Mouse (Mus musculus): ENCODE measurements around the gene Tmed2.
A peak's percentile ranks its signal among the peaks of the same experiment; 100 is the strongest.
"Not testable (repeated sequence)": the region's sequence is repeated elsewhere in the genome, so short reads cannot be mapped to it uniquely, and the experiment has no call there.

Gene Tmed2

GRCm38 (mm10) chr5:124528351-124528750 is 12.1 kb upstream of the Tmed2 start:
- DNase-seq (ENCODE audit: low read depth, low spot score): no peak

- DNase-seq (ENCODE audit: low read depth, low spot score): peak; percentile 88
These were observed 11.7 kb upstream of the Tmed2 start for GRCm38 (mm10) chr5:124528791-124529190.

DNA sequence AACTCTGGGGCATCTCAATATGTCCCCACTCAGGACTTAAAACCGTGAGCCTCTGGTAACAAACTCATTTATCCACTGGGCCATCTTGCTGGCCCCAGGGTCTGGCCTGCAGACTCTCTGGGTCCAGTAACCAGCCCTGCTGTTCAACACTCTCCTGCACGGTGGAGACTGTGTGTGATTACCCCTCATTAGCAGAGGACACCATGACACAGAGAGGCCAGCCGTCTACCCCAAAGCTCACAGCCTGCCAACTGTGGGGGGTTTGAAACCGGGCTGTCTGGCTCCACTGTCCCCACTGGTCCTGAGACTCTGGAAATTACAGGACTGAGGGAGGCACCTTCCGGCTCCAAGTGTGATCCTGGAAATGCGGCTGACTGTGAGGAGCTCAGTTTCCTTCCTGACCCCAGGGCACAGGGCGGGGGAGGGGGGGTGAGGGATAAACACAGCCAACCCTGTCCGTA is 11.3 kb upstream of the Tmed2 start:
- DNase-seq (ENCODE audit: low read depth, low spot score): peak; percentile 64

DNA sequence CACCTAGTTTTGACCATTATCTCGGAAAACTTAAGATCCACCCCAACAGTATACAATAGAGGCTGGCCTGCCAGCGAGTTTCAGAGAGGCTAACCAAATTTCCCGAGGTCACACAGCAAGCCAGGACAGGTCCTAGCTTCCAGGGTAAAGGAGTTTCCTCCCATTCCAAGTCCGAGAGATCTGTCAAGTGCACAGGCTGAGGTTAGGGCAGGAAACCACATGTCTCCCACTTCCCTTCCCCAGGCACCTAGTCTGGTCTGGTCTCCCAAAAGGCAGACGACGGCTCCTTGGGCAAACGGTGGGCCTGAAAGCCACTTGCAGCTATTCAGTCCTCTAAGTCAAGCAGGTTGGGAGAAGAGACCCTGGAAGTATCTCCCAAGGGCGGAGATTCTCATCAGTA is 10.8 kb upstream of the Tmed2 start:
- no peak for DNase-seq (ENCODE audit: low read depth, low spot score)

GRCm38 (mm10) chr5:124530655-124531582 is 9.6 kb upstream of the Tmed2 start, which contains the start of gene Rilpl1:
Rilpl1 (minus strand) TSS chr5:124531391.
- DNase-seq (ENCODE audit: low read depth, low spot score): peak; percentile 75

- no peak for DNase-seq (ENCODE audit: low read depth, low spot score)
These were observed 8.9 kb upstream of the Tmed2 start for GRCm38 (mm10) chr5:124531583-124531930.

GRCm38 (mm10) chr5:124532451-124532850 is 8.0 kb upstream of the Tmed2 start:
- DNase-seq (ENCODE audit: low read depth, low spot score): no peak

DNA sequence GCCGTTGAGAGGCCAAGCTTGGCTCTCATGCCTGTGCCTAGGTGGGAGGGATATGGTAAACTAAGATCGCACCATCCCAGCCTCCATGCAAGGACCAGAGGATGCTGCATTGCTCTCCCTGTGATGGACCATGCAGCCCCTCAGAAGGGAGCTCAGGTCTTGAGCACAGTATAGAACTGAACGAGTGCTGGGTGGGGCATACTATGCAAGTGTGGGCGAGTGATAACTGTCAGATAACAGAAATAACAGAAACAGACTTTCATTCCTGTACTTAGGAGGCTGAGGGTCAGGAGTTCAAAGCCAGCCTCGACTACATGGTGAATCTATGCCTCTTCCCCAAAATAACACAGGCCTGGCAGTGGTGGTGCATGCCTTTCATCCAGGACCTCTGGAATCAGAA is 5.5 kb upstream of the Tmed2 start:
- DNase-seq (ENCODE audit: low read depth, low spot score): no peak

GRCm38 (mm10) chr5:124536776-124537175 is 3.7 kb upstream of the Tmed2 start:
- DNase-seq (ENCODE audit: low read depth, low spot score): peak; percentile 32

DNA sequence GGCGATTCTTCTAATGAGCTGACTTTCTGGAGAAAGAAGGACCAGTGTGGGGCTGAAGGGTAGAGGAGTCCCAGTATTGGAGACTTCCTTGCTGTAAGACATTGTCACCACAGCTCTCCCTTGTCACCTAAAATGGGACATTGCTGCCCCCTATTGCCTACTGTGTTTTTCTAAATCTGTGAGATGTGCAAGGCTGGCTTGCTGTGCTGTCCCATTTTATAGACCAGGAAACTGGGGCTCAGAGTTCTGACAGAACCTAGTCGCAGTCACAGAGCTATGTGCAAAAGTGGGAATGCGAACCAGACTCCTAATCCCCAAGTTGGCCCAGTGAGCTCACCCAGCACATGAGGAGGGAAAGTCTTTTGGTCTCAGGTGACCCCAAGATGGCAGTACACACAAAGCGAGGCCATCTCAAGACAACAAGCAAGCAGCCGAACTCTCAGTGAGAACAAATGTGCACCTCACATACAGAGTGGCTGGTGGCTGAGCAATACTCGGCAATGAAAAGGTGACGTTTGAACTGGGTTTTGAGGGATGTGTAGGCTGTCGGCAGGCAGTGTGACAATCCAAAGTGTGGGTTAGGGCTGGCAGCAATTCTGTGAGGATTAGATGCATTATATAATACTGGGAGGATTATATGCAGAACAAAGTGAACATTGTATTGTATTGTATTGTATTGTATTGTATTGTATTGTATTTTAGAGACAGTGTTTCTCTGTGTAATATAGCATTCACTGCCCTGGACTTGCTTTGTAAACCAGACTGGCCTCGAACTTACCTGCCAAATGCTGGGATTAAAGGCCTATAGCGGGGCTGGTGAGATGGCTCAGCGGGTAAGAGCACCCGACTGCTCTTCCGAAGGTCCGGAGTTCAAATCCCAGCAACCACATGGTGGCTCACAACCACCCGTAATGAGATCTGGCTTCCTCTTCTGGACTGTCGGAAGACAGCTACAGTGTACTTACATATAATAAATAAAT is 1.4 kb upstream of the Tmed2 start:
- peak; percentile 57 for DNase-seq (ENCODE audit: low read depth, low spot score)

- DNase-seq (ENCODE audit: low read depth, low spot score): no peak
These were observed 590 bp upstream of the Tmed2 start for GRCm38 (mm10) chr5:124539905-124540304.

DNA sequence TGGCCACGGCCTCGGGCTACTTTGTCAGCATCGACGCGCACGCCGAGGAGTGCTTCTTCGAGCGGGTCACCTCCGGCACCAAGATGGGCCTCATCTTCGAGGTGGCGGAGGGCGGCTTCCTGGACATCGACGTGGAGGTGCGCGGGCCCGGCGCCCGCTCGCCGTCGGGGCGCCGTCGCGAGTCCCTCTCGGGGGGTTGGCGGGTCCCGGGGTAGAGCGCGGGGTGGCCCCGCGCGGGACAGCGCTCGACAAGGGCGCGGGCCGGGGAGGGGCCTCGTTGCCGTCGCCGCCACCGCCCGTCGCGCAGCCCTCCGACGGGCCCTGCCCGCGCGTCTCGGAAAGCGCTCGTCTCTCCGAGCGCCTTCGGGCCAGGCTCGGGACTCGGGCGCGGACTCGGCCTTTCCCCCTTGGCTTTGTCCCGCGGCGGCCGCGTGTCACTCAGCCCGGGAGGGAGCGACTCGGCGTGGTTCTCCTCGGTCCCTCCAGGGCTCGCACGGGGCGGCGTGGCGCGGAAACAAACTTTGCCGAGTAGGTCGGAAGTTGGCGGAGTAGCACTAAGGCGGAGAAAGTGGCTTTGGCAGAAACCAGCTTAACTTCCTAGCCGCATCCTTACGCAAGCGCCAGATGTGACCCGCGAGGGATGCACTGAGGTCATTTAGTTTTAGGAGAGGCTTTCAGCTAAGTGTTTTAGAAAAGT is 558 bp downstream of the Tmed2 start:
- DNase-seq (ENCODE audit: low read depth, low spot score): peak; percentile 68

GRCm38 (mm10) chr5:124541602-124541973 is 1.1 kb downstream of the Tmed2 start:
- no peak for DNase-seq (ENCODE audit: low read depth, low spot score)

DNA sequence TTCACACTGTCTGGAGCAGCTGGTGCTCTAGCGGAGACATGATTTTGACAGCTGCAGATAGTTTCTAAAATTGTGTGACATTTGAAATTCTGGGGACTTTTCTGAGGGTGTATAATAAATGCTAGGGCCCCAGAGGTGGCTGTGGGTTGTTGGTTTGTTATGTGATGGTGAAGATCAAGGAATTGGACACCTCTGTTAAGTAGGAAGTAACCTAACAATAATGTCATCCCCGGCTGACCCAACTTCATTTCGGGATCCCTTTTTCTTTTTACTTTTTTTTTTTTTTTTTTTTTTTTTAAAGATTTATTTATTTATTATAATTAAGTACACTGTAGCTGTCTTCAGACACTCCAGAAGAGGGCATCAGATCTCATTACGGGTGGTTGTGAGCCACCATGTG is 10.2 kb downstream of the Tmed2 start:
- DNase-seq (ENCODE audit: low read depth, low spot score): not testable (repeated sequence)

GRCm38 (mm10) chr5:124551349-124552093 is 11.0 kb downstream of the Tmed2 start:
- not testable (repeated sequence) for DNase-seq (ENCODE audit: low read depth, low spot score)

GRCm38 (mm10) chr5:124552094-124552472 is 11.6 kb downstream of the Tmed2 start:
- DNase-seq (ENCODE audit: low read depth, low spot score): no peak

DNA sequence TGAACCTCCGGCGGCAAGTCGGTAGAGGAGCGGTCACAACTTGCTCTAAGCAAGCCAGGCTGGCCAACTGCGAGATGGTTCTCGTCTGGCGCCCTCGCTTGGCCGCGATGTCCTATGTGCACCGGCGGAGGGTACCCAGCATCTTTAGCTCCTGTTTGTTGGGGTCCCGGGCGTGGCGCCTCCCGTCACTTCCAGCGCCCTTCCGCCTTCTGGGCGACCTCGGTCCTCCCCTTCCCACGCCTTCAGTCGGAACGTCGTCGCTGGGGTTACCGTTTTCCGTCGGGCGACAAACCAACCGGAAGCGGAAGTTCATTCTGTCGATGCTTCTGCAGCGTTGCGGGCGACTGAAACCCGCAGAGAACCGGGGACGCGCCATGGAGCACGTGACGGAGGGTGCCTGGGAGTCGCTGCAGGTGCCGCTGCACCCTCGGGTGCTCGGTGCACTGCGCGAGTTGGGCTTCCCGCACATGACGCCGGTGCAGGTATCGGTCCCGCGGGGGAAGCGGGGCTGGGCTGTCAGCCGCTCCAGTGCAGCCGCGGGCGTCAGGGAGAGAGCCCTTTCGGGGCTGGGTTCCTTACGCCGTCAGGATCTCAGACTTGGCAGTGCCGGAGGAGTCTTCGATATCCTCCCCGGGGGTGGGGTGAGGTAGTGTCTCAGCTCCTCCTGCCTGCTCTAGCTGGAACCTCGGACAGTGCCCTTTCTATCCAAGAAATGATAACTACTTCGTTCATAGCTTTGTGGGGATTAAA is 12.2 kb downstream of the Tmed2 start, which contains the start of gene Ddx55:
Gene Ddx55 (plus strand): TSS at position 307 of the 750 bp plus-strand sequence.
- peak; percentile 82 for DNase-seq (ENCODE audit: low read depth, low spot score)

- no peak for DNase-seq (ENCODE audit: low read depth, low spot score)
These were observed 13.1 kb downstream of the Tmed2 start for GRCm38 (mm10) chr5:124553607-124554006.

DNA sequence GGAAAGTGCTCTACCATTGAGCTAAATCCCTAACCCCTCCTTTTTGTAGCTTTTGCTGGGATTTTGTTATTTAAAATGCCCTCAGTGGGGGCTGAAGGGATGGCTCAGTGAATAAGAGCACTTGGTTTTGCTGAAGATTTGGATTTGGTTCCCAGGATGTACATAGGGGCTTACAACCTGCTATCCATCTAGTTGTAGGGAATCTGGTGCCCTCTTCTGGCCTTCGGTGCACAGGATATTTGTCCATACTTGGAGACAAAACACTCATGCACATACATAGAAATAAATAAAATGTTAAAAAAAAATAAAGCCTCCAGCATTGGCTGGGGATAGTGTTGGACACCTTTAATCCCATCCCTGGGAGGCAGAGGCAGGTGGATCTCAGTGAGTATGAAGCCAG is 14.7 kb downstream of the Tmed2 start:
- no peak for DNase-seq (ENCODE audit: low read depth, low spot score)

- no peak for DNase-seq (ENCODE audit: low read depth, low spot score)
These were observed 30.6 kb downstream of the Tmed2 start for GRCm38 (mm10) chr5:124571068-124571467.

All from skeletal muscle tissue, adult 2 months (tissue).